Mouse (Mus musculus): ENCODE data around the gene Msh2.

DNA sequence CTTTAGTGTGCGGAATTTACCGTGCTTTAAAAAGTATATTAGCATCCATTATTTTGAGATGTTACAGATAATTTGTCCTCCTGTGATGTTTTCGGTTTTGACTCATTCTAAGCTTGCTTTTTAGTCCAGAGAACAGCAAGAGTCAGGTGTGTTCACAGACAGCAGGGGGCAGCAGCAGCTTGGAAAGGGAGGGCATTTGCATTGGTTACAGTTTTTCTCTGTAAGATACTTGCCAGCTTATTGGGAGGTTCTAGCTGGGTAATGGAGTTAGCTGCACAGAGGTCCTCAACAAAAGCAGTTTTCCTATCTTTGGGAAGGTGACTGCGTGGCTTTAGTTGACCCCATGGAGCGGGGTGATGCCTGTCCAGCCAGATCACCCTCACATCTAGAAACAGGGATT is 19.8 kb downstream of the Msh2 start:
- TF ChIP-seq POLR2A (IDR thresholded peaks at IDR 0.05; ENCODE audit: low read depth, low read length) (no peak), CTCF (IDR thresholded peaks at IDR 0.05; ENCODE audit: extremely low read depth, insufficient read length, insufficient replicate concordance, low read depth, low read length) (peak; percentile 62; the same call in 1 of the 2 replicates)

Measured in small intestine, adult 2 months (tissue).